Mouse (Mus musculus) myocyte (in vitro differentiated cells): ENCODE results near the gene Rnpepl1.

ENCODE experiments used
- CEBPB ChIP-seq: IDR thresholded peaks from 2 replicates; pipeline ENCODE4 v1.6.1; 2011; ENCODE audit warnings: mild to moderate bottlenecking, moderate library complexity; ENCODE audit not compliant: poor library complexity, insufficient read depth, severe bottlenecking
- E2F4 ChIP-seq: IDR thresholded peaks from one replicate; pipeline ENCODE4 v1.6.1; 2011; ENCODE audit warnings: mild to moderate bottlenecking, control low read depth, moderate library complexity; ENCODE audit not compliant: insufficient read depth
- MAX ChIP-seq: IDR thresholded peaks from one replicate; pipeline ENCODE4 v1.6.1; 2011; ENCODE audit warnings: low read depth, mild to moderate bottlenecking, control low read depth
- POLR2A ChIP-seq: IDR thresholded peaks from one replicate; pipeline ENCODE4 v1.6.1; 2011; ENCODE audit warnings: low read depth, mild to moderate bottlenecking, control low read depth, moderate library complexity; ENCODE audit not compliant: insufficient read length
- TCF3 ChIP-seq: IDR thresholded peaks from one replicate; pipeline ENCODE4 v1.6.1; 2011; ENCODE audit warnings: low read depth, control low read depth; ENCODE audit not compliant: insufficient read length

DNA sequence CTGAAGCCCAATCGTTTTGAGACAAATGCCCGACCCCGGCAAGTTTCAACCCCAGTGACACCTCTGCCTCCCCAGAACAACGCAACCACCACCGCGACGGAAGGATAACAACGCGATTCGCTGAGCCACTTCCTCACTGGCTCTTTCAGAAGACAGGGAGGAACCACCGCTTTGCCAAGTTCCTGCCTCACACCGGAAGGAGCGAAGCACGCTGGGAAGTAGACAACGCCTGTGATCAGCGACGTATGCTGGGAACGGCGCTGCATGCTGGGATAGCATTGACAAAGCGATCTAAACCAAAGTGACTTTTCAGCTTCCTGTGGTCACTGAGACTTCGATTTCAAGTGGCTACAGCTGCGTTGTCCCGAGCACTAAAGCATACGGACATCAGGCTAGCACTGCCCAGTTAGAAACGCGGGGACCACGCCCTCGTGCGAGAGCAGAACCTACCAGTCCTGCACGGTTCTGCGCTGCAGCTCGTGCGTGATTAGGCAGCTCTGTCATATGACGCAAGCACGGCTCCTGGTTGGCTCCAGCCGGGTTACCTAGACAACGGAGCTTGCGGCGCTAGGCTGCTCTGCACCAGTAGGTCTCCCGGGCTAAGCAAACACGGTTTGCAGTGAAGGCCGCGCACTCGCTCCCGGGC is 23.7 kb downstream of the Rnpepl1 start, which contains the start of gene Capn10:
- TF ChIP-seq E2F4 (no peak), POLR2A (peak; percentile 69), TCF3 (no peak), CEBPB (peak; percentile 48; the same call in 1 of the 2 replicates), MAX (peak; percentile 50)
